ENCODE assay signal across 8 mouse cellular contexts in the genomic region with DNA sequence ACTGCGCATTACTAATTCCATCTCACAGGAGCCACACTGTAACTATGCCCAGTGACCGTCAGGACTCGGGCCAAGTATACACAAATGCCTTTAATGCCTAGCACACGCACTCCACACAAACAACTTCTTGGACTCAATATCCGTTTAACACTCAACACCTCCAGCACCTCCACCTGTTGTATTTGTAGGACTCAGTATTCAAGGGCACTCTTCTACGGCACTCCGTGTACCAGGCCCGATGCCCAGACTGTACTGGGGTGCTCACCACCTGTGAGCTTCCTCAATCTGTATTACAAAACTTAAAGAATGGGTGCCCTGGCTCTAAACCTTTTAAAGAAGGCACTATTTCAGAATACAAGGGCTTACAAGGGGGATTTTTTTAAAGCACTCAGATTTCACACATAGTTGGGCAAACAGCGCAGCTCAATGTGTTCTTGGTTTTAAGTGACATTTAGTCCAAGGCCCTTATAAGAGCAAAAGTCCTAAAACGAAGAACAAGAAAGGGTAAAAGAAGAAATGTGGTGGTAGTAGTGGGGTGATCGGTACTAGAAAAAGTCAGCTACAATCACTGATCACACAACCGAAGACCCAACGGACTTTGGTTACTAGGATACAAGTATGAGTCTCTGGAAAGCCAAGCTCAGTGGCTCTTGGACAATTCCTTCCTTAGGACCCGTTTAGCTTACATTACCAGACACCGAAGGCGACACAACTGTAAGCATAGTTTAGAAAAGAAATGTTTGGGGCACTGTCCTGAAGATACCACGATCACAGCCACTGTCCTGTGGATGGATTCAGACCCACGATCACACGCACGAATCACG. TPM values are rescaled to one million over a fixed set of nuclear protein-coding genes. Genes with fewer than 3 reads are reported as not detected.
DNase-seq lines count a peak whose midpoint lies in the region; ATAC-seq and TF ChIP-seq lines count a peak whose summit lies in the region.

No protein-coding gene starts in this region.

- H3K27me3 ChIP-seq in heart, embryonic 13.5 days (replicated peaks), result no peaks in the 10 kb centered on the region
- no peaks in the 10 kb centered on the region for H3K27me3 ChIP-seq in limb, embryonic 14.5 days (ENCODE audit: control insufficient read depth, insufficient read depth, low read length)
- H3K27me3 ChIP-seq in neural tube, embryonic 12.5 days (replicated peaks), result no peaks in the 10 kb centered on the region

- H3K27ac ChIP-seq in bone marrow, adult 2 months (ENCODE audit: control insufficient read depth, insufficient read depth, low read depth, low read length, poor library complexity), result peak overlapping the region; percentile 97
- peak overlapping the region; percentile 96 for H3K27ac ChIP-seq in heart, embryonic 13.5 days (replicated peaks)
- H3K27ac ChIP-seq in limb, embryonic 14.5 days (replicated peaks; ENCODE audit: low read depth, low read length), result peak overlapping the region; percentile 97; the same call in 1 of the 2 replicates
- H3K27ac ChIP-seq in neural tube, embryonic 12.5 days, result no peak overlapping the region

- H3K4me1 ChIP-seq in bone marrow, adult 2 months (ENCODE audit: control insufficient read depth, insufficient read depth, low read length), result no peaks in the 10 kb centered on the region; the same call in 1 of the 2 replicates
- peaks cover 26% of the 10 kb centered on the region for H3K4me1 ChIP-seq in heart, embryonic 13.5 days
- H3K4me1 ChIP-seq in limb, embryonic 14.5 days (ENCODE audit: control insufficient read depth, insufficient read depth, low read length), result peaks cover 14% of the 10 kb centered on the region
- peaks cover 15% of the 10 kb centered on the region for H3K4me1 ChIP-seq in neural tube, embryonic 12.5 days

- H3K4me3 ChIP-seq in bone marrow, adult 2 months (replicated peaks; ENCODE audit: control insufficient read depth, low read depth, low read length), result peak overlapping the region; percentile 74
- H3K4me3 ChIP-seq in heart, embryonic 13.5 days, result peak overlapping the region; percentile 70
- peak overlapping the region; percentile 73 for H3K4me3 ChIP-seq in limb, embryonic 14.5 days (replicated peaks; ENCODE audit: low read length)
- H3K4me3 ChIP-seq in neural tube, embryonic 12.5 days, result peak overlapping the region; percentile 73

- TF ChIP-seq POLR2A in bone marrow, adult 2 months (IDR thresholded peaks at IDR 0.05; ENCODE audit: borderline replicate concordance, control insufficient read depth, low read depth, low read length), result no peak
- TF ChIP-seq POLR2A in limb, embryonic 14.5 days (IDR thresholded peaks at IDR 0.05; ENCODE audit: borderline replicate concordance, extremely low read depth, insufficient read depth, insufficient read length), result no peak

- WGBS in bone marrow, adult 2 months, result 21% methylated on average over 21 of the region's 21 CpGs
- 23% methylated on average over 21 of the region's 21 CpGs for whole genome bisulfite sequencing in heart, embryonic 13.5 days
- WGBS in limb, embryonic 14.5 days, result 29% methylated on average over 21 of the region's 21 CpGs
- WGBS in neural tube, embryonic 12.5 days, result 32% methylated on average over 21 of the region's 21 CpGs

- no peak for ATAC-seq in heart, embryonic 13.5 days (ENCODE audit: extremely low read depth, insufficient number of reproducible peaks, low FRiP score, low TSS enrichment)
- no peak for ATAC-seq in limb, embryonic 14.5 days (ENCODE audit: low FRiP score, low read depth)
- ATAC-seq in neural tube, embryonic 12.5 days (ENCODE audit: low FRiP score, low read depth), result no peak

- H3K36me3 ChIP-seq in heart, embryonic 13.5 days, result peaks cover 35% of the 10 kb centered on the region
- H3K36me3 ChIP-seq in limb, embryonic 14.5 days (ENCODE audit: control insufficient read depth, insufficient read depth, low read length), result peaks cover 36% of the 10 kb centered on the region
- H3K36me3 ChIP-seq in neural tube, embryonic 12.5 days, result peaks cover 37% of the 10 kb centered on the region

- H3K9me3 ChIP-seq in heart, embryonic 13.5 days, result no peaks in the 10 kb centered on the region
- H3K9me3 ChIP-seq in limb, embryonic 14.5 days (ENCODE audit: control insufficient read depth, low read length), result no peaks in the 10 kb centered on the region
- no peaks in the 10 kb centered on the region for H3K9me3 ChIP-seq in neural tube, embryonic 12.5 days

- H3K9ac ChIP-seq in heart, embryonic 13.5 days, result peak overlapping the region; percentile 88
- peak overlapping the region; percentile 81 for H3K9ac ChIP-seq in limb, embryonic 14.5 days (ENCODE audit: low read depth, low read length, severe bottlenecking)
- peak overlapping the region; percentile 80 for H3K9ac ChIP-seq in neural tube, embryonic 12.5 days

- TF ChIP-seq CTCF in bone marrow, adult 2 months (IDR thresholded peaks at IDR 0.05; ENCODE audit: control insufficient read depth, insufficient read depth, low read length), result no peak

- H3K4me2 ChIP-seq in heart, embryonic 13.5 days, result peak overlapping the region; percentile 82
- H3K4me2 ChIP-seq in limb, embryonic 14.5 days (replicated peaks; ENCODE audit: low read depth, low read length, severe bottlenecking), result peak overlapping the region; percentile 50
- peak overlapping the region; percentile 74 for H3K4me2 ChIP-seq in neural tube, embryonic 12.5 days (replicated peaks)

- DNase-seq in cerebellum, adult 9-11 months, result peak; percentile 35
- DNase-seq in cerebellum, postnatal 4 days (ENCODE audit: low spot score in 2 of 2), result no peak
- DNase-seq in limb, embryonic 14.5 days (ENCODE audit: low spot score), result no peak
- DNase-seq in thymus, postnatal 0 days (ENCODE audit: low spot score), result no peak
- no peak for DNase-seq in adrenal gland, postnatal 10 days

RNA-seq across cellular contexts. Expression of a gene that starts 1.2 kb away (rescaled TPM):
- polyA plus RNA-seq in bone marrow, adult 2 months (2011; ENCODE audit: insufficient read depth, insufficient read length, low replicate concordance, missing spikeins), result 41.8 and 47.0 TPM in 2 replicates
- 19.6 and 21.0 TPM in 2 replicates for polyA plus RNA-seq in heart, embryonic 13.5 days (2015; fragmentation: Nextera tagmentation; extraction: Ambion mirVana)
- 57.7 and 65.8 TPM in 2 replicates for polyA plus RNA-seq in limb, embryonic 14.5 days (2012; rRNA removed)
- polyA plus RNA-seq in limb, embryonic 14.5 days (2014; fragmentation: Nextera tagmentation; extraction: Ambion mirVana), result 34.5 and 38.4 TPM in 2 replicates
- polyA plus RNA-seq in neural tube, embryonic 12.5 days (2016; fragmentation: Nextera tagmentation; extraction: Ambion mirVana), result 41.4 and 46.2 TPM in 2 replicates
- polyA plus RNA-seq in thymus, postnatal 0 days (2015; fragmentation: Nextera tagmentation; extraction: Ambion mirVana), result 20.4 and 23.4 TPM in 2 replicates
- total RNA-seq in adrenal gland, postnatal 10 days (2021), result 10 to 100 TPM; 25.7 to 30.8 TPM

RNA-seq across cellular contexts. Expression of a gene that starts 51.7 kb away (rescaled TPM):
- polyA plus RNA-seq in bone marrow, adult 2 months (2011; ENCODE audit: insufficient read depth, insufficient read length, low replicate concordance, missing spikeins), result not detected in 2 replicates
- polyA plus RNA-seq in heart, embryonic 13.5 days (2015; fragmentation: Nextera tagmentation; extraction: Ambion mirVana), result not detected in 2 replicates
- polyA plus RNA-seq in limb, embryonic 14.5 days (2012; rRNA removed), result not detected in 2 replicates
- not detected in 2 replicates for polyA plus RNA-seq in limb, embryonic 14.5 days (2014; fragmentation: Nextera tagmentation; extraction: Ambion mirVana)
- polyA plus RNA-seq in neural tube, embryonic 12.5 days (2016; fragmentation: Nextera tagmentation; extraction: Ambion mirVana), result 0.20 and 0.26 TPM in 2 replicates
- polyA plus RNA-seq in thymus, postnatal 0 days (2015; fragmentation: Nextera tagmentation; extraction: Ambion mirVana), result not detected in 2 replicates
- not detected for total RNA-seq in adrenal gland, postnatal 10 days (2021)
